Mouse (Mus musculus) embryonic facial prominence, embryonic 10.5 days (tissue): ENCODE data around the gene Pex7. TPM values are rescaled to one million over a fixed set of nuclear protein-coding genes. Genes with fewer than 3 reads are reported as not detected.

Experiments used
- DNase-seq: peaks from one replicate; pipeline ENCODE4 v3.0.0-alpha.2; 2017; ENCODE audit warnings: low spot score
- H3K27ac ChIP-seq: fragments of 300-500 bp; sonication (generic); replicated peaks from 2 replicates; pipeline ENCODE4 v1.5.1; 2016; ENCODE audit warnings: mild to moderate bottlenecking
- H3K27me3 ChIP-seq: fragments of 300-500 bp; sonication (generic); replicated peaks from 2 replicates; pipeline ENCODE4 v1.6.1; 2016; ENCODE audit warnings: low read depth, mild to moderate bottlenecking; ENCODE audit not compliant: poor library complexity, severe bottlenecking
- H3K36me3 ChIP-seq: fragments of 300-500 bp; sonication (generic); replicated peaks from 2 replicates; pipeline ENCODE4 v1.6.1; 2016; ENCODE audit warnings: mild to moderate bottlenecking, moderate library complexity
- H3K4me1 ChIP-seq: fragments of 300-500 bp; sonication (generic); 2 replicates; pipeline ENCODE4 v1.6.1; 2016
- H3K4me3 ChIP-seq: fragments of 300-500 bp; sonication (generic); 2 replicates; pipeline ENCODE4 v1.5.1; 2016; ENCODE audit warnings: mild to moderate bottlenecking, moderate library complexity
- H3K9me3 ChIP-seq: fragments of 300-500 bp; sonication (generic); 2 replicates; pipeline ENCODE4 v1.6.1; 2016; ENCODE audit warnings: mild to moderate bottlenecking
- WGBS: fragments of 180-500 bp; shearing (Covaris S2); methylation state at CpG from one replicate; pipeline ENCODE4 v1.1.7; 2016; 5-methylcytosine and 5-hydroxymethylcytosine counted together
- polyA plus RNA-seq: library from polyadenylated mRNA; unstranded; fragments of >200 nt; fragmentation: Nextera tagmentation; extraction: Ambion mirVana; gene quantifications from 2 replicates; pipeline ENCODE4 v1.2.1, GENCODE M21; 2016

Gene Pex7
- polyA plus RNA-seq, 1 experiment from 2014 or later: 24.8 TPM

GRCm38 (mm10) chr10:19941063-19941462 lies 33.6 kb upstream of the Pex7 start:
- DNase-seq: no peak
- peaks cover 27% of the 10 kb centered on the region for H3K4me1 ChIP-seq
- H3K27ac ChIP-seq: no peak overlapping the region; the same call in 1 of the 2 replicates
- H3K36me3 ChIP-seq: no peaks in the 10 kb centered on the region
- peaks cover 17% of the 10 kb centered on the region; the same call in 1 of the 2 replicates for H3K27me3 ChIP-seq
- WGBS: 64% methylated on average over 6 of the region's 6 CpGs
- no peaks in the 10 kb centered on the region for H3K9me3 ChIP-seq
- H3K4me3 ChIP-seq: no peak overlapping the region

GRCm38 (mm10) chr10:19940626-19941025 lies 33.1 kb upstream of the Pex7 start:
- Histone ChIP-seq H3K27ac (no peak overlapping the region), H3K4me1 (peaks cover 27% of the 10 kb centered on the region), H3K9me3 (no peaks in the 10 kb centered on the region), H3K36me3 (no peaks in the 10 kb centered on the region), H3K4me3 (no peak overlapping the region), H3K27me3 (peaks cover 22% of the 10 kb centered on the region)
- no peak for DNase-seq
- 90% methylated on average over 8 of the region's 8 CpGs for WGBS

GRCm38 (mm10) chr10:19940127-19940526 lies 32.6 kb upstream of the Pex7 start:
- 88% methylated on average over 7 of the region's 7 CpGs for WGBS
- Histone ChIP-seq H3K4me3 (no peak overlapping the region), H3K9me3 (no peaks in the 10 kb centered on the region), H3K27me3 (peaks cover 27% of the 10 kb centered on the region), H3K36me3 (no peaks in the 10 kb centered on the region), H3K27ac (no peak overlapping the region), H3K4me1 (peaks cover 30% of the 10 kb centered on the region)
- no peak for DNase-seq

DNA sequence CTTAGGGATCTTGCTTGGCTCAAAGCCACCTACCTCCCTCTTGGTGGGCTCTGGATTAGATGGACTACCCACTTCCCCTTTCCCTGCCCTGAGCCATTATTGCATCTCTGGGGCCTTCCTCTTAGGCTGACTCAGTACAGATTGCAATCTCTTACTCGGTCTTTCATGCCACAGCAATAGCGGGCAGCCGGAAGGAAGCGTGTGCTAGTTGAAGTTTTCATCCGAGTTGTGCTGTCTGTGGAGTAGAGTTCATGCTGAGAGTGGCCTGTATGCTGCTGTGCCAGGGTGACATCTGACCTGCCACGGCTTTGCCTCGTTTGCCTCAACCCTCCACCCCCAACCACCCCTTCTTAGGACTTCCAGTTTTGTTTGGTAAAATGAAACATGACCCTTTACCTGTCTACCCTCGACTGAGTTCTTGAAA lies 31.8 kb upstream of the Pex7 start:
- Histone ChIP-seq H3K4me1 (peaks cover 35% of the 10 kb centered on the region), H3K27me3 (peaks cover 32% of the 10 kb centered on the region), H3K4me3 (no peak overlapping the region), H3K36me3 (no peaks in the 10 kb centered on the region), H3K9me3 (no peaks in the 10 kb centered on the region), H3K27ac (no peak overlapping the region)
- WGBS: 52% methylated on average over 8 of the region's 8 CpGs
- DNase-seq: no peak

GRCm38 (mm10) chr10:19938738-19939137 lies 31.2 kb upstream of the Pex7 start:
- 89% methylated on average over 6 of the region's 6 CpGs for WGBS
- Histone ChIP-seq H3K27ac (no peak overlapping the region), H3K4me3 (no peak overlapping the region), H3K27me3 (peaks cover 32% of the 10 kb centered on the region), H3K9me3 (no peaks in the 10 kb centered on the region), H3K4me1 (peaks cover 36% of the 10 kb centered on the region), H3K36me3 (no peaks in the 10 kb centered on the region)
- DNase-seq: no peak

- H3K4me1 ChIP-seq: peaks cover 47% of the 10 kb centered on the region
- DNase-seq: no peak
- WGBS: 58% methylated on average over 9 of the region's 9 CpGs
- no peak overlapping the region for H3K27ac ChIP-seq
- no peaks in the 10 kb centered on the region for H3K9me3 ChIP-seq
- H3K36me3 ChIP-seq: no peaks in the 10 kb centered on the region
- H3K27me3 ChIP-seq: peaks cover 48% of the 10 kb centered on the region
- no peak overlapping the region for H3K4me3 ChIP-seq
These were observed 29.6 kb upstream of the Pex7 start for GRCm38 (mm10) chr10:19936961-19937708.

DNA sequence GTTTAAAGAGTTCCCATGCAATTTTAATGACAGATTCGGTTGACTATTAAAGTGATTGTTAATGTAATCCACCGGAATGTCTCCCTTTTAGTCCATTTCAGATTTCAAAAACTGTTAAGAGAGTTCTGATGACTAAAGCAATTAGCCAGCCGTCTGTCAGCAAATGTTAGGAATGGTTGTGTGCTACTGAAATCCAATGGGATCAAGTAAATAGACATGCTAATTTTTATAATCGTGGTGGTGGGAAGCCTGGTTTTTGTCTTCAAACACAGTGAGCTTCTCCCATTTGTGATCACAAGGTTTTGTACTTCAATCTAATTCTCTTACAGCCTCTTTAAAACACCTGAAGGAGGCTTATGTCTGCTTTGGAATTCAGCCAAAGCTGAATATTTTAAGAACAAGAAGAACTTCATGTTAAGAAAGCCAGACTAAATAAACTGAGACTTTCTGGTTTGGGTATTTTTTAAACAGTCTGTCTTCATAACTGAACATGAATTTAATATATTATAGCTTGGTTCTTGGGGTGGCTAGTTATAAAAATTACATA lies 28.4 kb upstream of the Pex7 start:
- no peak overlapping the region for H3K4me3 ChIP-seq
- no peak overlapping the region for H3K27ac ChIP-seq
- H3K4me1 ChIP-seq: peaks cover 43% of the 10 kb centered on the region
- no peaks in the 10 kb centered on the region for H3K9me3 ChIP-seq
- WGBS: 54% methylated on average over 4 of the region's 4 CpGs
- no peaks in the 10 kb centered on the region for H3K36me3 ChIP-seq
- peaks cover 53% of the 10 kb centered on the region for H3K27me3 ChIP-seq
- DNase-seq: no peak

GRCm38 (mm10) chr10:19935295-19935623 lies 27.8 kb upstream of the Pex7 start:
- Histone ChIP-seq H3K4me3 (peak overlapping the region; percentile 73), H3K4me1 (peaks cover 43% of the 10 kb centered on the region), H3K9me3 (no peaks in the 10 kb centered on the region), H3K27ac (peak overlapping the region; percentile 82; the same call in 1 of the 2 replicates), H3K36me3 (no peaks in the 10 kb centered on the region), H3K27me3 (peaks cover 53% of the 10 kb centered on the region)
- peak; percentile 21 for DNase-seq
- WGBS: 4% methylated on average over 10 of the region's 10 CpGs

GRCm38 (mm10) chr10:19934384-19935294 lies 27.1 kb upstream of the Pex7 start, which contains the start of gene Map3k5:
Map3k5 (plus strand) TSS chr10:19934472.
- H3K9me3 ChIP-seq: no peaks in the 10 kb centered on the region
- peaks cover 43% of the 10 kb centered on the region for H3K4me1 ChIP-seq
- peak; percentile 79 for DNase-seq
- H3K4me3 ChIP-seq: peak within 1 kb of the TSS; percentile 73
- under 1% methylated on average over 95 of the region's 95 CpGs for WGBS
- H3K36me3 ChIP-seq: no peaks in the 10 kb centered on the region
- H3K27me3 ChIP-seq: peaks cover 53% of the 10 kb centered on the region
- peak within 1 kb of the TSS; percentile 82 for H3K27ac ChIP-seq

- peaks cover 53% of the 10 kb centered on the region for H3K27me3 ChIP-seq
- under 1% methylated on average over 97 of the region's 97 CpGs for WGBS
- H3K27ac ChIP-seq: peak overlapping the region; percentile 82
- DNase-seq: peak; percentile 82
- no peaks in the 10 kb centered on the region for H3K9me3 ChIP-seq
- peaks cover 36% of the 10 kb centered on the region for H3K4me1 ChIP-seq
- H3K4me3 ChIP-seq: peak overlapping the region; percentile 73
- no peaks in the 10 kb centered on the region for H3K36me3 ChIP-seq
These were observed 26.3 kb upstream of the Pex7 start for GRCm38 (mm10) chr10:19933511-19934383.

DNA sequence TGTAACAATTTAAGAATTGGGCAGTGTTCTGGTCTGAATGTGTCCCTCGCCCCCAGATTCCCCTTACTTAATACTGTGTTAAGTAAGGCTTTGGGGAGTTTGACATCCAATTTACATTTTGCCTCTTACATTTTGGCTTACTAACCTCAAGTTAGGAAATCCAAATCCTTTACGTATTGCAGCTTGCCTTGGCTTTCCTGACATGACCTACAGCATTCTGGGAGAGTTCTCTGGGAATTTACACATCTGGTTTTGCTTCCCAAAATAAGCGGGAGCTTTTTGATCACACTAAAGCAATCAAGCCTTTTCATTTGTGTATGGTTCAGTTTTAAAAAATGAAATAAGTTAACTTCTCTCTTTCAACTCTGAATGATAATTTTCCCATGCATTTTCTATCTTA lies 25.5 kb upstream of the Pex7 start:
- Histone ChIP-seq H3K27me3 (peaks cover 52% of the 10 kb centered on the region), H3K4me1 (peaks cover 35% of the 10 kb centered on the region), H3K4me3 (peak overlapping the region; percentile 73), H3K27ac (no peak overlapping the region), H3K36me3 (no peaks in the 10 kb centered on the region), H3K9me3 (no peaks in the 10 kb centered on the region)
- DNase-seq: no peak
- 29% methylated on average over 3 of the region's 3 CpGs for WGBS

DNA sequence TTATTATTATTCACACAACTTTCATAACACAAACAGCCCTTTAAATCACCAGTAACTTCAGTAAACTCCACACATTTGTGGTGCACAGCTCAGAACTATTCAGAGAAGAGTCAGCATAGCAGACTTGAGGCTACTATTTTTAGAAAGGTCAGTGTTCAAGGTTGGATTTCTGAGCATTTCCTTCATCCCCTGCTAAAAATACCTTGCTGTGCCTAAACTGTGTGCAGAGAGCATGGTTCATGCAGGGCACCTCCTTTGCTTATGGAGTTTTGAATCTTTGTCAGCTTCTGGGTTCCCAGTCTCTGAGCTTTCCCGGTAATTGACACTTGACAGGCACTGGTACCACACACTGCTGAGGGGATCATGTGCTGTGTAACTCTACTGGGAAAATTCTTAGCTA lies 20.7 kb upstream of the Pex7 start:
- Histone ChIP-seq H3K27ac (no peak overlapping the region), H3K4me1 (peaks cover 5% of the 10 kb centered on the region), H3K36me3 (no peaks in the 10 kb centered on the region), H3K27me3 (peaks cover 16% of the 10 kb centered on the region), H3K9me3 (no peaks in the 10 kb centered on the region), H3K4me3 (no peak overlapping the region)
- WGBS: 55% methylated on average over 1 of the region's 1 CpGs
- no peak for DNase-seq
